Mouse (Mus musculus) intestine, embryonic 14.5 days (tissue): ENCODE results near the gene Mfsd10. TPM values are rescaled to one million over a fixed set of nuclear protein-coding genes. Genes with fewer than 3 reads are reported as not detected.

Experiments used
- ATAC-seq: fragments of 200-750 bp; cut with Nextera tagmentation; replicated peaks from 2 replicates; pipeline ENCODE4 v1.8.0; 2017; ENCODE audit warnings: low read depth, moderate number of reproducible peaks, moderate TSS enrichment, moderate library complexity; ENCODE audit not compliant: low FRiP score, low TSS enrichment
- DNase-seq: peaks from one replicate; pipeline ENCODE4 v3.0.0-alpha.2; 2018; ENCODE audit warnings: low spot score
- H3K27ac ChIP-seq: fragments of 300-500 bp; sonication (generic); 2 replicates; pipeline ENCODE4 v1.5.1; 2014; ENCODE audit warnings: low read depth, mild to moderate bottlenecking, control low read depth
- H3K27me3 ChIP-seq: fragments of 300-500 bp; sonication (generic); replicated peaks from 2 replicates; pipeline ENCODE4 v1.6.1; 2014; ENCODE audit warnings: low read length, control low read depth; ENCODE audit not compliant: control insufficient read depth, insufficient read depth
- H3K36me3 ChIP-seq: fragments of 300-500 bp; sonication (generic); 2 replicates; pipeline ENCODE4 v1.6.1; 2014; ENCODE audit warnings: low read length, control low read depth; ENCODE audit not compliant: control insufficient read depth, insufficient read depth
- H3K4me1 ChIP-seq: fragments of 300-500 bp; sonication (generic); replicated peaks from 2 replicates; pipeline ENCODE4 v1.6.1; 2014; ENCODE audit warnings: low read length, control low read depth, mixed read lengths; ENCODE audit not compliant: control insufficient read depth, insufficient read depth
- H3K4me2 ChIP-seq: fragments of 300-500 bp; sonication (generic); 2 replicates; pipeline ENCODE4 v1.6.1; 2014; ENCODE audit warnings: low read length
- H3K4me3 ChIP-seq: fragments of 300-500 bp; sonication (generic); 2 replicates; pipeline ENCODE4 v1.5.1; 2014; ENCODE audit warnings: low read depth, low read length, control low read depth, mixed read lengths
- H3K9ac ChIP-seq: fragments of 300-500 bp; sonication (generic); 2 replicates; pipeline ENCODE4 v1.6.1; 2014; ENCODE audit warnings: mild to moderate bottlenecking, low read length
- H3K9me3 ChIP-seq: fragments of 300-500 bp; sonication (generic); 2 replicates; pipeline ENCODE4 v1.6.1; 2016; ENCODE audit warnings: low read length, control low read depth; ENCODE audit not compliant: control insufficient read depth
- WGBS: fragments of 180-500 bp; shearing (Covaris S2); extraction: QIAGEN DNeasy Blood & Tissue Kit; methylation state at CpG from one replicate; pipeline ENCODE4 v1.1.7; 2014; 5-methylcytosine and 5-hydroxymethylcytosine counted together
- polyA plus RNA-seq: library from polyadenylated mRNA; unstranded; fragments of >200 nt; fragmentation: Nextera tagmentation; extraction: Ambion mirVana; gene quantifications from 2 replicates; pipeline ENCODE4 v1.2.1, GENCODE M21; 2014

The Mfsd10 gene
- polyA plus RNA-seq, 1 experiment from 2014 or later = 128 TPM

DNA sequence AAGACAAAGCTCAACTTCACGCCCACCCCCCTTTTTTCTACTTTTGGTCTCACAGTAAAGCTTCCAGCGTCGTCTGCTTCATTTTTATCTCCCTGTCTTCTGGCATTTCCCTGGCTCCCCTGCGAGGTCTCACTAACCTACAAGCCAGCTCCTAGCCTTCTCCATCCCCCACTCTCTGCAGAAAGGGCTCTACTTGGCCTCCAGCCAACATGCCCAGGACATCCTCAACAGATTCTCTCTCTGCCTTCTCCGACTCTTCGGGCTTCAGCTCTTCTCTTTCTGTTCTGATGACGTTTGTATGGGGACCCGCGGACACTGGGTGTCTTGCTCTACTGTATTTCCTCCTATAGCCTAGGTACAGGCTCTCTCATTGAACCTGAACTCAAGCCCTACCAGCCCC is 17.9 kb upstream of the Mfsd10 start:
- DNase-seq (peak; percentile 49), ATAC-seq (no peak)
- peaks cover 74% of the 10 kb centered on the region for H3K36me3 ChIP-seq
- H3K27ac ChIP-seq = no peak overlapping the region
- no peaks in the 10 kb centered on the region for H3K9me3 ChIP-seq
- 0 out of 2 replicates have a peak, but pooled peaks cover 5% of the 10 kb centered on the region for H3K4me1 ChIP-seq
- WGBS = 73% methylated on average over 9 of the region's 9 CpGs
- no peak overlapping the region for H3K4me3 ChIP-seq
- no peak overlapping the region for H3K4me2 ChIP-seq
- H3K27me3 ChIP-seq = no peaks in the 10 kb centered on the region
- H3K9ac ChIP-seq = no peak overlapping the region

DNA sequence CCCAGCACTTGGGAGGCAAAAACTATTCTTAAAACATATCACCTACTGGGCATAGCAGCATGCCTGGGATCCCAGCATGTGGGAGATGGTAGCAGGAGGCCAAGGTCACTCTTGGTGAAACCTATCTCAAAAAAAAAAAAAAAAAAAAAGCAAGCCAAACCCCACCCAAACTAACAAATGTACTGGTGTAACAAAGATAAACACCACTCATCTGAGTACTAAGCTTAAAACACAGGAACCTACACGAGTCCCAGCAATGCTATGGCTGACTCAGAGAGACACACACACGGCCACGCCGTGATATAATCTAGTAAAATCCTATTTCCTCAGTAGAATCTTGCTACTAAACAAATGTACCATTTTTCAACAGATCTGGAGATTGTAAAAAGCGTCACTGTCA is 15.9 kb upstream of the Mfsd10 start:
- ATAC-seq (no peak), DNase-seq (peak; percentile 42)
- 82% methylated on average over 5 of the region's 5 CpGs for WGBS
- Histone ChIP-seq H3K9ac (no peak overlapping the region), H3K36me3 (peaks cover 93% of the 10 kb centered on the region), H3K27me3 (no peaks in the 10 kb centered on the region), H3K4me3 (no peak overlapping the region), H3K4me2 (no peak overlapping the region), H3K4me1 (no peaks in the 10 kb centered on the region), H3K27ac (no peak overlapping the region), H3K9me3 (no peaks in the 10 kb centered on the region)

DNA sequence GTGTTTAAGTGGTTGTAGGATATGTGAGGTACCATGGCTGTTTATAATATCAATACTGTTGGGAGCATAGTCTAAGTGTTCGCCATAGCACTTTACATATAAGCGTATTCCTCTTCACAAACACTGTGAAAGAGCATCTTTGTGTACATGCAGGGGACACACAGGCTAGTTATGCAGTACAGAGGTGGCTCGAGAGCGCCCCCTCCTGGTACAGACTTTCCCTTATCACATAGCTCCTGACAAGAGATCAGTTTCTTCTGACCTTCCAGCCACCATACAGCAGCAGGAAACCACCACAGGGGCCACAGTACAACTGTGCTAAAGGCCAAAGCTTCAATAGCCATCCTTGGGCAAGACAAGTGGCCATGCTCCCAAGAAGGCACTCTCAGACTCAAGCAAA is 10.6 kb upstream of the Mfsd10 start:
- Histone ChIP-seq H3K9ac (no peak overlapping the region), H3K4me2 (no peak overlapping the region), H3K4me3 (no peak overlapping the region), H3K27me3 (no peaks in the 10 kb centered on the region), H3K36me3 (peaks cover 95% of the 10 kb centered on the region), H3K9me3 (no peaks in the 10 kb centered on the region), H3K4me1 (no peaks in the 10 kb centered on the region), H3K27ac (no peak overlapping the region)
- WGBS = 47% methylated on average over 4 of the region's 4 CpGs
- no peak for ATAC-seq
- peak; percentile 84 for DNase-seq

DNA sequence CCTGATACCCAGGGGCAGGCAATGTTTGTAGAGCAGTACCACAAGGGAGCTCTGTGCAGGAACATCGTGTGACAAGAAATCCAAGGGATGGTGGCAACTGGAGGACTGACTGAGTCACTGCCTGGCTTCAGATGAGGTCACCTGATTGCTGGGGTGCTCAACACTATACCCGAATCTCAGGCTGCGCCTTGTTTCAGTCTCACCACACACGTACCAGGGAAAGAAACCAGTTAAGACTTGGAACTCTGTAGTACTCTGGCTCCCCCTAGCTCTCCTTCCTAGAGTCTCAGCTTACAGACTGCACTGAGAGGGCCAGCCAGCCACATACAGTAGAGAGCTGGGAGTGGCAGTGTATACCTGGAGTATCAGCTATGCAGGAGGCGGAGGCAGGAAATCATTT is 5.9 kb upstream of the Mfsd10 start:
- Histone ChIP-seq H3K27ac (no peak overlapping the region), H3K4me1 (no peaks in the 10 kb centered on the region), H3K4me3 (no peak overlapping the region), H3K4me2 (no peak overlapping the region), H3K36me3 (peaks cover 87% of the 10 kb centered on the region), H3K9ac (no peak overlapping the region), H3K27me3 (no peaks in the 10 kb centered on the region), H3K9me3 (no peaks in the 10 kb centered on the region)
- DNase-seq = peak; percentile 55
- peak; percentile 67; the same call in 1 of the 2 replicates for ATAC-seq
- 76% methylated on average over 5 of the region's 5 CpGs for WGBS

DNA sequence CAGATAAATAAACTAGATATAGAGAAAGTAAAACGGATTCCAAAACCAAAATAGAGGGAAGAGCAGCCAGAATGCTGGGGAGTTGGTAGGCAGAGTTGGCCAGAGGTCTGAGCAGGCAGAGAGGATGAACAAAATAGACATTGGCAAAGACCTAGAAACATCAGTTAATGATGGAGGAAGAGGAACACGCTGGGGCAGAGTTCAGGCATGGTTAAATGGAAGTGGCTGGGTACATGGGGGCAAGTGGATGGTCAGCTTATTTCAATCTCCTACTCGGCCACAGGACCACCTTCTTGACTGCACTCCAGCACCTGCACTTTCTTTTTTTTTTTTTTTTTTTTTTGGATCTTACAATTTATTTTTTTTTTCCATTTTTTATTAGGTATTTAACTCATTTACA is 5.0 kb upstream of the Mfsd10 start:
- WGBS = 84% methylated on average over 3 of the region's 3 CpGs
- H3K4me2 ChIP-seq = no peak overlapping the region
- peaks cover 84% of the 10 kb centered on the region for H3K36me3 ChIP-seq
- H3K9me3 ChIP-seq = no peaks in the 10 kb centered on the region
- no peak overlapping the region for H3K9ac ChIP-seq
- H3K4me3 ChIP-seq = no peak overlapping the region
- H3K4me1 ChIP-seq = peaks cover 4% of the 10 kb centered on the region
- ATAC-seq (no peak), DNase-seq (no peak)
- no peaks in the 10 kb centered on the region for H3K27me3 ChIP-seq
- no peak overlapping the region for H3K27ac ChIP-seq

DNA sequence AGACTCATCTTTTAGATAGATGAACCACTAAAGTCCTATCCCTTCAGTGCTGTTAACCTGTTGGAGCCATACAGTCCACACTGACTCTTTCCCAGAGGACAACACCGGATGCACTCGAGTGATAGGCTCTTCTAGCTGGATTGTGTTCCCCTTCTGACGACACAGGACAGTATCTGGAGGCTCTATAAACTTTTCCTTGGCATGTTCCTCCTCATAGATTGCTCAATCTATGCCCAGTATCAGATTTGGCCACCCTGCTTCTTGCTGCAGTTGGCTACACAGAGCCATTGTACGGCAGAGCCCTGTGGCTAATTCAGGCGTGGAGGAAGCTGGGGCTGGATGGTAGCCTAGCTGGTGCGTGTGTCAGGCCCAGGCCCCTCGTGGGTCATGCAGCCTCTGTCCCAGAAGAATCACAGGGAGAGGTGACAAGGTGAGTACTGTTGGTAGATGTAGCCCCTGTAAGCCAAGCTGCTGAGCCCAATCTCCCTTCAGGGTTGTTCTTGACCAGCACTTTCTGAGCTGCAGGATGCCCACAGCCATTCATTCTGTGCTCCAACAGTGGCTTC is 662 bp upstream of the Mfsd10 start:
- 79% methylated on average over 7 of the region's 7 CpGs for WGBS
- Histone ChIP-seq H3K27me3 (no peaks in the 10 kb centered on the region), H3K27ac (no peak overlapping the region), H3K9me3 (no peaks in the 10 kb centered on the region), H3K4me1 (peaks cover 11% of the 10 kb centered on the region), H3K4me2 (peak overlapping the region; percentile 85), H3K9ac (peak overlapping the region; percentile 68; the same call in 1 of the 2 replicates), H3K4me3 (no peak overlapping the region), H3K36me3 (peaks cover 66% of the 10 kb centered on the region)
- ATAC-seq (no peak), DNase-seq (no peak)

DNA sequence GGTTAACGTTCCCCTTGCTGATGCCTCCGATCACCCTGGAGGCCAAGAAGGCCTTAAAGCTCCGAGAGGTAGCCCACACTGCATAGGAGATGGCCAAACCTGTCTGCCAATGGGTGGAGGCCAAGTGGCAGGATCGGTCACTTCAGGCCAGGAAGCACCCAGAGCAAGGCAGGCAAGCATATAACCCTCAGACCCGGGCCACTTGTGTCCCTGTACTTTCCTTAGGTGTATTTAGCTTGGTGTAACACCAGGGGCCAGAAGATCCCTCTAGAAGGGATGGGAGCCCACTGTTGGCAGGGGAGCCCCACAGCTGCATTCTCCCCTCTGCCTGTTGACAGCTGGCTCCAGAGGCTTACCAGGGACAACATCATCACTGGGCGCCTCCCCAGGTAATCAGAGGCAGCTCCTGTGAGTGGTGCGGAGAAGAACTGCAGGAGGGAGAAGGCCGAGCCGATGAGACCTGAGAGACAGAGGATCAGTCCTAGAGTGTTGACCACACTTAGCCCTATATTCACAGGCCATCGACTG is 1.3 kb downstream of the Mfsd10 start:
- Histone ChIP-seq H3K27me3 (no peaks in the 10 kb centered on the region), H3K27ac (no peak overlapping the region), H3K4me2 (peak overlapping the region; percentile 85), H3K4me3 (peak overlapping the region; percentile 71), H3K9me3 (no peaks in the 10 kb centered on the region), H3K36me3 (peaks cover 75% of the 10 kb centered on the region), H3K9ac (peak overlapping the region; percentile 68), H3K4me1 (peaks cover 11% of the 10 kb centered on the region)
- ATAC-seq = no peak; the same call in 1 of the 2 replicates
- WGBS = 57% methylated on average over 10 of the region's 10 CpGs
- DNase-seq = no peak

DNA sequence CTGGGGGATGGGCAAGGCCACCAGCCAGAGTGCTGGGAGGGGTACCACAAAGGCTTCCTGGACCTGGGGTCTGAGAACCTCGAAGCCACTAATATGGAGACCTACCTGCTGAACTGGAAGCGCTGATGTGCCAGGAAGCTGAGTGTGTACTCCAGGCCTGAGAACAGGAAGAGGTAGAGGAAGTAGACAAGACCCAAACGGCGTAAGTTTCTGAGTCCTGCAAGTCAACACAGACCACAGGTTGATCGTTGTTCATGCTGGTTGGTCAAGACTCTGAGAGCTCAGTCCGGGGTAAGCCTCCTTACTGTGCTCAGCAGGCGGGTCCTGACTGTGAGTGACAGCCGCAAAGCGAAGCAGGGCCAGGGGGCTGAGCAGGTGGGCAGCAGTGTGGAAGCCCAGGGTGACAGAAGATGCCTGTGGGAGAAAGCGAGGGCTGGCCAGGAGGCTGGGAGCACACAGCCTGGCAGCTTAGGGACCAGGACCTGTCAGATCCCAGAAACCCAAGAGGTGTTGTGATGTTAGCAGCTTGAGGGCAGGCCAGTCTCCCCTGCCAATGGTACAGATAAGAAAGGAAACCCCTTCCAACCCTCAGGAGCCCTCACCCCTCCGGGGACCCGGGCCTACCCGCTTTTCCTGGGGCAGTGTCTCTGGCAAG is 2.1 kb downstream of the Mfsd10 start:
- H3K36me3 ChIP-seq = peaks cover 75% of the 10 kb centered on the region
- 89% methylated on average over 13 of the region's 13 CpGs for WGBS
- H3K4me1 ChIP-seq = peaks cover 11% of the 10 kb centered on the region
- H3K9me3 ChIP-seq = no peaks in the 10 kb centered on the region
- no peak overlapping the region for H3K9ac ChIP-seq
- no peak overlapping the region for H3K4me2 ChIP-seq
- H3K27me3 ChIP-seq = no peaks in the 10 kb centered on the region
- H3K4me3 ChIP-seq = no peak overlapping the region
- ATAC-seq (no peak), DNase-seq (no peak)
- no peak overlapping the region for H3K27ac ChIP-seq

DNA sequence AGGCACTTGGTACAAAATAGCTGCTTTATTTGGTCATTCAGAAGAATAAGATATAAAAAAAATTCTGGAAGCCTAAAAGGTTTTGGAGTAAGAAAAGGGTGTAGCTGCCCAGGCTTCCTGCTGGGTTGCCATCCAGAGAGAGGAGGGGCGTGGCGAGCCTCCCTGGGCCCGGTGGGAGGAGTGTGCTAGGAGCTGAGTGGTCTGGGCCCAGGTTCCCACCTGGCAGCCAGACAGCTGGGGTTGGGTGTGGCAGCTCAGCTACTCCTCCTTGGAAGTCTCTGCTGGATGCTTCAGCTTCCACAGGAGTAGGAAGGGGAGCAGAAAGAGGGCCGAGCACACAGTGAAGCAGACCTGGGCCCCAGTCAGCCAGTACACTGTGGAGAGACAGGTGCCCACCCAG is 3.4 kb downstream of the Mfsd10 start:
- H3K4me1 ChIP-seq = peaks cover 11% of the 10 kb centered on the region
- no peaks in the 10 kb centered on the region for H3K27me3 ChIP-seq
- no peak for DNase-seq
- H3K4me3 ChIP-seq = no peak overlapping the region
- no peak overlapping the region for H3K9ac ChIP-seq
- no peak overlapping the region for H3K4me2 ChIP-seq
- WGBS = 57% methylated on average over 4 of the region's 4 CpGs
- ATAC-seq = no peak
- H3K9me3 ChIP-seq = no peaks in the 10 kb centered on the region
- peaks cover 75% of the 10 kb centered on the region for H3K36me3 ChIP-seq
- H3K27ac ChIP-seq = no peak overlapping the region
